Mouse (Mus musculus) heart, adult 2 months (tissue): ENCODE data around the gene Bnip2.

ENCODE experiments used
- CTCF ChIP-seq: fragments of 200-600 bp; IDR thresholded peaks from 2 replicates; pipeline ENCODE4 v1.8.1; 2022; ENCODE audit warnings: antibody characterized with exemption, mild to moderate bottlenecking, moderate library complexity
- POLR2A ChIP-seq: fragments of 200-500 bp; IDR thresholded peaks from 2 replicates; pipeline ENCODE4 v1.6.1; 2011; ENCODE audit warnings: mild to moderate bottlenecking, low read depth, low read length, control low read depth; ENCODE audit not compliant: insufficient read depth

- TF ChIP-seq POLR2A, result no peak
- TF ChIP-seq CTCF, result no peak
Measured at GRCm38 (mm10) chr9:70036646-70037045, 47.4 kb downstream of the Bnip2 start.
